Mouse (Mus musculus) intestine, postnatal 0 days (tissue): ENCODE data around the gene Gstm4. TPM values are rescaled to one million over a fixed set of nuclear protein-coding genes. Genes with fewer than 3 reads are reported as not detected.
A peak's percentile ranks its signal among the peaks of the same experiment; 100 is the strongest.

Experiments
- ATAC-seq: fragments of 200-750 bp; cut with Nextera tagmentation; 2 replicates; pipeline ENCODE4 v1.8.0; 2017; ENCODE audit warnings: mild to moderate bottlenecking, moderate TSS enrichment, moderate library complexity
- H3K27ac ChIP-seq: fragments of 300-500 bp; sonication (generic); 2 replicates; pipeline ENCODE4 v1.5.1; 2014; ENCODE audit warnings: mild to moderate bottlenecking, low read depth, low read length, moderate library complexity
- H3K27me3 ChIP-seq: fragments of 300-500 bp; sonication (generic); replicated peaks from 2 replicates; pipeline ENCODE4 v1.6.1; 2014; ENCODE audit warnings: low read length, mixed read lengths; ENCODE audit not compliant: control insufficient read depth, insufficient read depth
- H3K36me3 ChIP-seq: fragments of 300-500 bp; sonication (generic); 2 replicates; pipeline ENCODE4 v1.6.1; 2014; ENCODE audit warnings: mild to moderate bottlenecking, moderate library complexity; ENCODE audit not compliant: control insufficient read depth, insufficient read depth
- H3K4me1 ChIP-seq: fragments of 300-500 bp; sonication (generic); replicated peaks from 2 replicates; pipeline ENCODE4 v1.6.1; 2014; ENCODE audit warnings: antibody characterized with exemption, low read length, mixed read lengths; ENCODE audit not compliant: control insufficient read depth, insufficient read depth
- H3K4me2 ChIP-seq: fragments of 300-500 bp; sonication (generic); replicated peaks from 2 replicates; pipeline ENCODE4 v1.6.1; 2014; ENCODE audit warnings: low read depth, mild to moderate bottlenecking, moderate library complexity
- H3K4me3 ChIP-seq: fragments of 300-500 bp; sonication (generic); 2 replicates; pipeline ENCODE4 v1.5.1; 2014; ENCODE audit warnings: low read depth, low read length
- H3K9ac ChIP-seq: fragments of 300-500 bp; sonication (generic); 2 replicates; pipeline ENCODE4 v1.6.1; 2014; ENCODE audit warnings: mild to moderate bottlenecking, low read depth, low read length
- H3K9me3 ChIP-seq: fragments of 300-500 bp; sonication (generic); 2 replicates; pipeline ENCODE4 v1.6.1; 2016; ENCODE audit warnings: mixed run types; ENCODE audit not compliant: control insufficient read depth
- CTCF ChIP-seq: sonication (generic); IDR thresholded peaks from 2 replicates; pipeline ENCODE4 v1.5.1; 2016; ENCODE audit warnings: low read depth, mild to moderate bottlenecking, control low read depth, antibody characterized with exemption, moderate library complexity
- WGBS: fragments of 180-500 bp; shearing (Covaris S2); extraction: QIAGEN DNeasy Blood & Tissue Kit; methylation state at CpG from one replicate; pipeline ENCODE4 v1.1.7; 2014; 5-methylcytosine and 5-hydroxymethylcytosine counted together
- polyA plus RNA-seq: library from polyadenylated mRNA; unstranded; fragments of >200 nt; fragmentation: Nextera tagmentation; extraction: Ambion mirVana; gene quantifications from 2 replicates; pipeline ENCODE4 v1.2.1, GENCODE M21; 2015

The Gstm4 gene
- polyA plus RNA-seq, 1 experiment from 2014 or later = 30.5 TPM

DNA sequence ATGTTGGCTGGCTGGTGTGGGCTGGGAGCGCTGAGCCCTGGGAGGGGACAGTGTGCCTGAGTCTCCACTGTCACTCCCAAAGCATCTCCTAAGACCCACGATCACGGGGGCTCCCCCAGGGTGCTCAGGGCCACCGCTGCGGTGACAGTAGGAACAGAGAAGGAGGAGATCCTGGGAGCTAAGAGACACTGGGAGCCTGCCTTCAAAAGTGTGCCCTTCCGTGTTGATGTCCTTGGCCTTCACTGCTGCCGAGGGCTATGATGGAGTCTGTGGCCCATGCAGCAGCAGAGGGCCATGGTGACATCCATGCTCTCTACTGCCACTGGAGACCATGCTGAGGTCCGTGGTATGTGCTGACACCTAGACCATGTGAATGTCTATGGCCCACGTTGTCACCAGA, 20.9 kb upstream of the Gstm4 start:
- ATAC-seq = no peak
- H3K36me3 ChIP-seq = no peaks in the 10 kb centered on the region
- no peak overlapping the region for H3K27ac ChIP-seq
- no peak overlapping the region for H3K4me3 ChIP-seq
- 74% methylated on average over 9 of the region's 9 CpGs for WGBS
- no peak overlapping the region for H3K9ac ChIP-seq
- no peaks in the 10 kb centered on the region for H3K4me1 ChIP-seq
- H3K4me2 ChIP-seq = no peak overlapping the region
- no peaks in the 10 kb centered on the region for H3K9me3 ChIP-seq
- H3K27me3 ChIP-seq = no peaks in the 10 kb centered on the region
- TF ChIP-seq CTCF = no peak

DNA sequence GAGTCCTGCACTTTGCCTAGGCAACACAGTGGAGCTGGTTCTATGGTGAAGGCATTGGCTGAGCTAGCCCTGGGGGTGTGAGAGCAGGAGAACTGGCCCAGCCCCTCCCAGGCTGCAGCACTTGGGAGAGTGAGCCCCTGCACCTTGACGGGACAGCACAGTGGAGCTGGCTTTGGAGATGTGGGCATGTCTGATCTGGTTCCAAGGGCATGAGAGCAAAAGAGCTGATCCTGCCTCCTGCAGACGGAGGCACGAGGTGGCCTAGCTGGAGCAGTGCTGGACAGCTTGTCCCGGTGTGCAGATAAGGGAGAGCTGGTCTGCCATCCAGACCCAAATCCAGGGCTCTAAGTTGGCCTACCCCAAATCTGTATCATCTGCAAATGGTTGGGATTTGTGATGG, 20.0 kb upstream of the Gstm4 start:
- no peak overlapping the region for H3K4me2 ChIP-seq
- TF ChIP-seq CTCF = no peak
- no peaks in the 10 kb centered on the region for H3K4me1 ChIP-seq
- no peak overlapping the region for H3K4me3 ChIP-seq
- ATAC-seq = no peak
- no peak overlapping the region for H3K9ac ChIP-seq
- H3K27me3 ChIP-seq = no peaks in the 10 kb centered on the region
- H3K36me3 ChIP-seq = no peaks in the 10 kb centered on the region
- no peaks in the 10 kb centered on the region for H3K9me3 ChIP-seq
- no peak overlapping the region for H3K27ac ChIP-seq
- 65% methylated on average over 4 of the region's 4 CpGs for WGBS

DNA sequence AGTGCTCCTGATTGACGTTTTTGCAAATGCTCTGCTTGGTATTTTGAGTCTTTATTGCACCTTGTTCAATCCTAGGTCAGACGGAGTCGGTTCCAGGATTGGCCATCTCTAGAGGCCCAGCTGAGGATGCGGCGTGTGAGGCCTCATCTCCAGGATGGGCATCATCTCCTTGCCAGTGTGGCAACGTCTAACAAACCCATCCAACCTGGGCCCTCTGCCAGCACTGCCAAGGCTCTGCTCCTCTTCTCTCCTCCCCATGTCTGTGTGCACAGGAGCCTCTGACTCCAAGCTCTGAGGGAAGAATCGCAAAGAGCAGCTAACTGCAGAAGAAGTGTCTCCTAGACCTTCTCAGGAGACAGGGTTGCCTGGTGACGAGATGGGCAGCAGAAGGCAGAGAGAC, 18.0 kb upstream of the Gstm4 start:
- Histone ChIP-seq H3K27ac (no peak overlapping the region), H3K27me3 (no peaks in the 10 kb centered on the region), H3K4me1 (no peaks in the 10 kb centered on the region), H3K9me3 (no peaks in the 10 kb centered on the region), H3K4me2 (no peak overlapping the region), H3K36me3 (no peaks in the 10 kb centered on the region), H3K9ac (no peak overlapping the region), H3K4me3 (no peak overlapping the region)
- WGBS = 88% methylated on average over 8 of the region's 8 CpGs
- TF ChIP-seq CTCF = no peak
- no peak for ATAC-seq

- peak; percentile 80 for TF ChIP-seq CTCF
- no peak for ATAC-seq
- H3K4me3 ChIP-seq = no peak overlapping the region
- H3K9ac ChIP-seq = no peak overlapping the region
- H3K9me3 ChIP-seq = no peaks in the 10 kb centered on the region
- H3K4me1 ChIP-seq = no peaks in the 10 kb centered on the region
- H3K4me2 ChIP-seq = peak overlapping the region; percentile 51
- no peaks in the 10 kb centered on the region for H3K27me3 ChIP-seq
- 8% methylated on average over 7 of the region's 7 CpGs for WGBS
- H3K36me3 ChIP-seq = no peaks in the 10 kb centered on the region
- H3K27ac ChIP-seq = no peak overlapping the region
Observed at GRCm38 (mm10) chr3:108061420-108061819, 16.7 kb upstream of the Gstm4 start.

DNA sequence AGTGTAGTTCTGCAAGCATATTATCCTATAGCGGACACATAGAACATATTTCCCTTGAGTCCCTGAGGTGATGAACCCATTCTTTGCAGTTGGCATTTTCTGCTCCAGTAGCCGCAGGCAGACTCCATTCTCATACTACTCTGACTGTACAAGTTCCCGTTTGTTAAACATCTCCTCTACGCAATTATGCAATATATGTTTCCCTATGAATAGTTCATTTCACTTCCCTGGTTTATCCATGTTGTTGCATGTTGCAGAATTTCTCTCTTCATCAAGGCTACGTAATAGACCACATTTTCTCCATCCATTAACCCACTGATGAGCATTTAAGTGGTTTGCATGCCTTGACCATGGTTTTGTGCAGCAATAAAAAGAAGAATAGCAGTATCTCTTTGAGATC, 5.8 kb upstream of the Gstm4 start:
- Histone ChIP-seq H3K27me3 (no peaks in the 10 kb centered on the region), H3K9ac (no peak overlapping the region), H3K4me2 (no peak overlapping the region), H3K4me3 (no peak overlapping the region), H3K27ac (no peak overlapping the region), H3K9me3 (no peaks in the 10 kb centered on the region), H3K4me1 (no peaks in the 10 kb centered on the region), H3K36me3 (no peaks in the 10 kb centered on the region)
- 90% methylated on average over 5 of the region's 5 CpGs for WGBS
- TF ChIP-seq CTCF = no peak
- no peak for ATAC-seq

DNA sequence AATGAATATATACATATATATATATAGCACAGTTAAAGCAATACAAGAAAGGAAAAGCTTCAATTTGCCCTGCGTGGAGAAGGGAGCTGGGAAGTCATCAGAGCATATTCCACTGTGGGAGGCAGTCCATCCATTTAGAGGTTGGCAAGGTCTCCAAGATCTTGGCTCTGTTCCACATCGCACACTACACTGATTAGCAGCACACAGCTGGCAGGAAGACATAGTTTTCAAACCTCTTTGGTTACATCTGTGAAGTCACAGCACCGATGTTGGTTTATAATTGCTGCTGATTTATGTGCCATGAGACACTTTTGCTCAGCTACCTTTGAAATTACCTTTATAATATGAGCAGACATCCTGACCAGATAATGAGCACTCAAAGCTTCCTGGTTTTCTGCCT, 3.6 kb upstream of the Gstm4 start:
- no peak overlapping the region for H3K27ac ChIP-seq
- H3K4me1 ChIP-seq = no peaks in the 10 kb centered on the region
- no peak overlapping the region for H3K4me3 ChIP-seq
- TF ChIP-seq CTCF = no peak
- 43% methylated on average over 3 of the region's 3 CpGs for WGBS
- H3K4me2 ChIP-seq = no peak overlapping the region
- H3K9ac ChIP-seq = no peak overlapping the region
- H3K9me3 ChIP-seq = no peaks in the 10 kb centered on the region
- H3K36me3 ChIP-seq = no peaks in the 10 kb centered on the region
- no peak for ATAC-seq
- no peaks in the 10 kb centered on the region for H3K27me3 ChIP-seq

DNA sequence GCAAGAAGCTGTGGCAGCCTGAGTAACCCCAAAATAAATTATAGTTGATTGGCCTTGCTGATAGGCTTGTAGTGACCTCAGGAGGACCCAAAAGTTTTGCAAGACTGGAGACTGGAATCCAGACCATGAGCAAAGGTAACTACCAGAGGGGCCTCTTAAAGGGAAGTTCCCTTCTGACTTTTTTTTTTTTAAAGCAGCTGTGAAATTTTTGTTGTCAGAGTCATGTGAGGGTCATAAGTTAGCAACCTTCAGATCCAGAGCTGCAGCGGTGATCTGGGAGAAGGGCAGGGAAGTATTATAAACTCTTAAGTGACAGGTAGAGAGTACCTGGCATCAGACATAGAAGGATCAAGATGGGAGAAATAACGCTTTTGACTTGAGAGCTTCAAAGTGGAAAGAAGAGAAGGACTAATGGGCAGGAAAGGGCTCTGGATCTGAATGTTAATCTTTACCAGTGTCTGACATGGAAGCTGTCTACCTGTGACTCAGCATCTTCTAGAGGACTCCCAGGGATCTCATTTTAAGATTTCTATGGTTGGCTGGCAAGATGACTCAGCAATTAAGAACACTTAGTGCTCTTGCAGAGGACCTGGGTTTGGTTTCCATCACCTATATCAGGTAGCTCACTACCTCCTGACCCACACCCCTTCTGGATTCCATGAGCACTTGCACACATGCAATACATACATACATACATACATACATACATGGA, 2.4 kb upstream of the Gstm4 start:
- no peaks in the 10 kb centered on the region for H3K36me3 ChIP-seq
- no peaks in the 10 kb centered on the region for H3K9me3 ChIP-seq
- H3K4me2 ChIP-seq = no peak overlapping the region
- H3K27ac ChIP-seq = no peak overlapping the region
- no peak overlapping the region for H3K9ac ChIP-seq
- H3K27me3 ChIP-seq = no peaks in the 10 kb centered on the region
- 61% methylated on average over 2 of the region's 2 CpGs for WGBS
- no peaks in the 10 kb centered on the region for H3K4me1 ChIP-seq
- H3K4me3 ChIP-seq = no peak overlapping the region
- ATAC-seq = no peak
- no peak for TF ChIP-seq CTCF
